Mouse (Mus musculus): Measurements from ENCODE around the gene Yy1. TPM values are rescaled to one million over a fixed set of nuclear protein-coding genes. Genes with fewer than 3 reads are reported as not detected.
"Not testable (repeated sequence)": the region's sequence is repeated elsewhere in the genome, so short reads cannot be mapped to it uniquely, and the experiment has no call there.

Gene Yy1
- polyA plus RNA-seq, 1 experiment = 10.4 TPM

DNA sequence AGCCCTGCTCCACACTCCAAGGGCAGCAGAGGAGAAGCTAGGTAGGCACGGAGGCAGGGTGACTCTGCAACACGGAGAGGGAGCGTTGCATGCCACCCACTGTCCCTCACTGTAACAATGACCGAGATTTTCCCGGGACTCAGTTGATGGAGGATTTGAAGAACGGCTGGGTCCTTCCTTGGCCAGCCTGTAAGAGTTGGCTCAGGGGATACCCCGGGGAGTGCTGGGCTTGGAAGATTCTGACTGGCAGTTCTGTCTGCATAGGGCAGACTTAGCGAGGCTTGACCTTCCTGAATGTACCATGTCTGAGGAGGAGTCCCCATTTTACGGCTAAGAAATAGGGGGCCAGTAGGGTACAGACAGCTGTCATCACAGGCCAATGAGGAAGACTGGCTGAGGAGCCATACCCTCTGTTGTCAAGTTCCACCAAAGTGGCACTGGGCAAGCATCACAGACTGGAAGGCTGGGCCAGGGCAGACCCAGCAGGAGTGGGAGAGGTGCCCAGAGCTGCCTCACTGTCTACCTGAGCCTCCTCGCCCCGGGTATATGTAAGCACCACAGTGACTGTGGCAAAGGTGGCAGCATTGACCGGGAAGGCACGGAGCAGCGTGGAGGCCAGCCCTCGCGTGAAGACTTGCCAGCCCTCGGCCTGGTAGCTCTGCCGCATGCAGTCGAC, 33.6 kb downstream of the Yy1 start:
- no peak for DNase-seq (ENCODE audit: low read depth)

DNA sequence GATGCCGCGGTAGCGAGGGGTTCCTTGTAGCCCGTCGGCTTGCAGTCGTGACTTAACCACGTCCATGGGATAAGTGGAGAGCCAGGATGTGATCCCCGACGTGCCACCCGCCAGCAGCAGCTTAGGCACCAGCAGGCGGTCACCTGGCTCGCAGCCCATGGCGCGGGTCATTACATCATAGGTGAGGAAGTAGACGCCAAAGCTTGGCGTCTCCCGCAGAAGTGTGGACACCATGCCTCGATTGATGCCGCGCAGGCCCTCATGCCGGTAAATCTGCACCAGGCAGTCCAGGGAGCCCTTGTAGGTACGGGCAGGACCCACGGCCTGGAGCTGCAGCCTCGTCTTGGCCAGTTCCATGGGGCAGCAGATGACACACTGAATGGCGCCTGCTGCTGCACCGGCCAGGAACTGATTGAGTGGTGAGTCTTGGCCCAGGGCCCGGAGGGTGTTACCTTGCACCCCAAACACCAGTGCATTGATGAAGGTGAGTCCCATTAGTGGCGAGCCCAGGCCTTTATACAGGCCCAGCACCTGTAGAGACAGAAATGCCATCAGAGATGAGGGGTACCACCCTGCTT, 34.3 kb downstream of the Yy1 start:
- no peak for DNase-seq (ENCODE audit: low read depth)

DNA sequence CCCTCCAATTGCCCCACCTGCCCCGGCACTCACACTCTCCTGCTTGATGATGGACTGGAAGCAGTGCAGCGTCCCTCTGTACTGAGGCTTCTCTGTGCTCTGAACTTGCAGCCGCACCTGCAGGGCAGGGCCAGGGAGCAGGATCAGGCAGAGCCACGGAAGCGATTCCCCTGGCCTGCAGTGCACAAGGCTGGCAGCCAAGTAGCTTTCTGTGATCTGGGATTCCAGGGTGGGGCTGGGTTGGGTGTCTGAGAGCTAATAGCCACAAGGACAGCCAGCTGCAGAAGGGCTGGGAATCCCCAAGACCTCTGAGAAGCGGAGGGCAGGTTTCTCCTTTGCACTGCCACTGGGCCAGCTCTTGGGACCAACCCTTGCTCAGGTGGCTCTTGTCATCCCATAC, 34.9 kb downstream of the Yy1 start:
- no peak for DNase-seq (ENCODE audit: low read depth)

DNA sequence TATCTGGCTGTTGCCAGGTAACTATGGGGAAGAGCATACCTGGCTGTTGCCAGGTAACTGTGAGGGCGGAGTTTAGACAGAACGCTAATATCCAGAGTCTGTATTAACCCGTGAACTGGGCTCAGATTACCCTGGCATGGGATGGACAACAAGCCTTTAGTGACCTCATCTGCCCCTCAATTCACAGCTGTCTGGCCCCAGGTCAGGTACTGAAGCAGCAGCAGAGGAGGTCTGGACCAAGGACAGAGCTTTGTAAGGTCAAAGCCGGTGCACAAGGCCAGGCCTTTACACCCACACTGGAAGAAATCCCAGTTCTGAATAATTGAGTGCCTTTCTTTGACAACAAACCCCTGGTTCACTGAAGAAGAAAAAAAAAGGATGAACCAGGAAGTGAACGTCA, 36.9 kb downstream of the Yy1 start:
- no peak for DNase-seq (ENCODE audit: low read depth)

DNA sequence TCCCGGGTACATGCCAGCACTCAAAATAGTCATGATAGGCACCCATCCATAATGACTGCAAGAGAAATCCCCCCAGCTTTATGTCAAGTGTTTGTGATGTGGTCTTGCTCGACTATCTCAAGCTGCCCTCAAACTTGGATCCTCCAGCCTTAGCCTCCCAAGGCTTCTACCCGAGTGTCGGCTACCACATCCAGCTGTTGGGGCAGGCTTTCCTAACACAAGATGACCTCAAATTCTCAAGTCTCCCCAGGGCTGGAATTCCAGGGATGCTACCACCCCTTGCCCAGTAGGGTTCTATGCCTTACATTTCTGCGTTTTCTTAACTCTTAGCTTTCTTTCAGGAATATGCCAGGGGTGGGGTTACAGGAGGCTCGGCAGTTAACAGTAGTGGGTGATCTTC, 37.6 kb downstream of the Yy1 start:
- DNase-seq (ENCODE audit: low read depth) = no peak

DNA sequence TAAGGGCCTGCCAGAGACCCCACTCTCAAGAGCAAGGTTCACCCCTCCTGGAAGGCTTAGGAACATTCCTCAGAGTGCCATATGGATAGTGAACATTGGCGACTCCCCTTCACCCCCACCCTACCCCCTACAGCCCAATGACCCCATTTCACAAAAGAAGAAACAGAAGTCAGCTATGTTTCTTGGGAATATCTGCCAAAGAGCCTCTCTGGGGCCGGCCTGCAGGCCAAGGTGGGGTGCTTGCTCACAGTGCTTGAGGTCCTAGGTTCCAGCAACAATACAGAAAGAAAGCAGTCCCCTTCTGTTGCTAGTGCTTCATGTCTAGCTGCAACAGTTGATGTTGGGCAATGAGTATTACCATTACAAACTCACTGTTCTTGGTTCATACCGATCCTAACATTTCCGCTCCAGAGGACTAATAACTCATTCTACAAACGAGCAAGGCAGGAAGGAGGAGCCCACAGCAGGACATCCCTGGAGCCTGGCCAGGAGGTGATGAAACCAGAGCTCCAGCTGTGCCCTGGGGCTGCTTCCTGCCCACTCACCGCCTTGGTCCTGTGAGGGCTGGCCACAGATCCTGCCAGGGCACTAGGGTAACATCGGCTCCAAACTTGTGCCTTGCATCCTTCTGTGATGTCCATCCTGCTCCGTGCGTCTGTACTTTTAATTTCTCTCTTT, 39.3 kb downstream of the Yy1 start:
- peak; percentile 85 for DNase-seq (ENCODE audit: low read depth)

DNA sequence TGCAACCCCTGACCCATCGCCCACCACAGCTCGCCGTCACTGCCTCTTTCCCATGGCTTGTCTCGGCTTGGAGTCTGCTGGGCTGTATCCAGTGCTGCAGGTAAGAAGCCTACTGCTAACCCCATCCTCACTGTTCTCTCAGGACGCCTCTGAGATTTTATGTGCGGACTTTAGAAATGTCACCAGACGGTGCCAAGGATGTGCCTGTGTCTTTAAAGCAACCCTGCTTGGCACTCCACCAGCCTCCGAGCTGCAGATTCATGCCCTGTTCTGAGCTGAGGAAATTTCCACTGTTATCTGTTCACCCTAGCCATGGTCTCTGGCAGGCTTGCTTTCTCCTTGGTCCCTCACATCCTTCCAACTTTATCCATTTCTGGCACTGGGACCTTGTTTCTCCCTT, 40.1 kb downstream of the Yy1 start:
- no peak for DNase-seq (ENCODE audit: low read depth)

DNA sequence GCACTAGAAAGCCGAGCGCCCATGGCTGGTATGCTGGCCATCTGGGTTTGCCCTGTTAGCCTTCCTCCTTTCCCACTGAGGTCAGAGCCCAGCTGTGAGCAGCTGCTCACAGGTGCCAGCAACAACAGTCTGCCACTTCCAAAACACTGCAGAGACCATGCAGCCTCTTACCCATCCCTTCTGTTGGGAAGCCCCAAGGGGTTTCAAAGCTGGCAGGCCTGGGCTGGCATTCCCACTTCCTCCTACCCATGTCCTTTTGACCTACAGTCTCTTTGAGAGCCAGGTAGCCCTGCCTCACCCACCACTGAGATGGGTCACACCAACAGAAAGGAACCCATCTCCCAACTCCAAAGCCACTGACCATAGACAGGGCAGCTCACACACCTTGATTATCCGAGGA, 40.6 kb downstream of the Yy1 start:
- no peak for DNase-seq (ENCODE audit: low read depth)

DNA sequence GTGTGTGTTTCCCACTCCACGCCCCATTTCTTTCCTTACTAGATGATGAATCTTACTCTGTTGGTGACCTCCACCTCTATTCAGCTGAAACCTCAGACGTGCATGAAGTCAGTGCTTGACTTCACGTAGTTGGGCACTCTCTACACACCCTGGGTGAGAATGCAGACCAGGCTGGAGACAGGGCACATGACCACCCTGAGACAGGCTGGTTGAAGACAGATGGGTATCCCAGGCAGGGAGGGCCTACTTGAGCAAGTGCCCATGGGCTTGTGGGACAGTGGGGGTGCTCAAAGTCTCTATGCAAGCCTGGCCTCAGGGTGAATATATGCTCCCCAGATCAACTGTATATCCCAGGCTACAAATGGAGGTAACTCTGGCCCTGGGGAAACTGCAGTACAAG, 41.6 kb downstream of the Yy1 start:
- no peak for DNase-seq (ENCODE audit: low read depth)

DNA sequence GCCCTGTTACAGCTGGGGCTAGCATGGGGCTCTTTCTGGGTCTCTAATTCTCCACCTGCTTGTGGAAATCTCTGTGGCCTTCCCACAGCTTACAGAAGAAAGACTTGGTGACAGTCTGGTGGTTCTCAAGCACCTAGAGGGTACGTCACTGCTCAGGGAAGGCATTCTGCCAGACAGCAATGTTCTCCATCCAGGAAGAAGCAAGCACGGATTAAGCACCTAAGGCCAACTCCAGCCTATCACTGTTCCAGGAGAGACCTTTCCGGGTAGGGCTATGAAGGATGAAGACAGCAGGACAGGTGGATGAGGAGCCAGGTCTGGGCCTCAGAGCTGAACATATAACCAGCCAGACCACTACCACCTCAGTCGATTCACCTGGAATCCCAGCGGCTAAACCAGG, 42.0 kb downstream of the Yy1 start:
- no peak for DNase-seq (ENCODE audit: low read depth)

DNA sequence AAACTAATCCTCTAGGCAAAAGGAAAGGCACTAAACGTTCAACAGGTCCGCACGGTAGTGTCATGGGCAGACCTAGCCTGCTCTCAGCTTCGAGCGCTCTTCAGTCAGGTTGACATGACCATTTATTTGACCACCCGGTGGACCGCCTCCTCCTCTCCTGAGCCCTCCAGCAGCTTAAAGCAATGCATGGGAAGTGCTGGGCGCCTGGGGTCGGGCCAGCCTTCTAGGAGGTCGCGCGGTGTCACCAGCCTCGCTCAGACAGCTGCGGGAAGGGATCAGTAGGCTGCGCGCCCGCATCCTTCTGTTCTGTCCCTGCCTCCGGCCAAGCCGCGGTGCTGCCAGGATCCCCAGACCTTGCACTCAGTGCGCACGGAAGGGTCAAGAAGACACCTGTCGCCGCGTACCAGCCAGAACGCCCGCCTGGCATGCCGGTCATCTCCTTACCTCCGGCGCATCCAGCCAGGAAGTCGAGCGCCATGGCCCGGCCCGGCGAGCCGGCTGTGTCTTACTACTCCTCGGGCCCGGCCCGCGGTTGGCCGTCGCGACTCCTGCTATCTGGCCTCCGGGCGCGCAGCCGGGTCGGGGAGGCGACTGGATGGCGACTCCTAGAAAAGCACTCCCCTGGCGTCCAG, 42.6 kb downstream of the Yy1 start:
- no peak for DNase-seq (ENCODE audit: low read depth)

DNA sequence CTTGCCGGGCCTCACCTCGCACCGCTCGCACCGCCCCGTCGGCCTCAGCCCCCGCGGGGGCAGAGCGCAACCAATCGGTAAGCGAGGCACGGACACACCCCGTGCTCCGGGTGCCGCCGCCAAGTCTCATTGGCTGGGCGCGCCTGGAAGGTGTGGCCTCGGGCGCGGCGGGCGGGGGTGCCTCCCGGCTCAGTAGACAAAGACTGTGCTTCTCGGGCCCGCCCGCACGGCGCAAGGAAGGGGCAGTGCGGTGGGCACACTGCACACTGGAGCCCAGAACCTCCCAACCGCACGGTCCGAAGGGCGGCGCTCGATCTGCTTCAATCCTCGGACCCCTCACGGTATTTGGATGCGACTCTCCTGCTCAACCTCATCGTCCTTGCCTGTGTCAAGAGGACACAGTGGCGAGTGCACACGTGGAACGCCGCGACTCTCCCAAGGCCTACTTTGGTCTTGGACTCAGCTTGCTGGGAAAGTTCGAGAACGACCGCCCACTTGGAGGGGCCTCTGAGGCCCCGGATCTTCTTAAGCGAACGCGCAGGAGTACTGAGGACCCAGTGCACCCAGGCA, 43.2 kb downstream of the Yy1 start, which contains the start of the genes Slc25a29 and Slc25a47:
Slc25a29 (minus strand) TSS at position 44 of the 570 bp plus-strand sequence.
Slc25a47 (plus strand) TSS at position 207 of the 570 bp plus-strand sequence.
- no peak for DNase-seq (ENCODE audit: low read depth)

DNA sequence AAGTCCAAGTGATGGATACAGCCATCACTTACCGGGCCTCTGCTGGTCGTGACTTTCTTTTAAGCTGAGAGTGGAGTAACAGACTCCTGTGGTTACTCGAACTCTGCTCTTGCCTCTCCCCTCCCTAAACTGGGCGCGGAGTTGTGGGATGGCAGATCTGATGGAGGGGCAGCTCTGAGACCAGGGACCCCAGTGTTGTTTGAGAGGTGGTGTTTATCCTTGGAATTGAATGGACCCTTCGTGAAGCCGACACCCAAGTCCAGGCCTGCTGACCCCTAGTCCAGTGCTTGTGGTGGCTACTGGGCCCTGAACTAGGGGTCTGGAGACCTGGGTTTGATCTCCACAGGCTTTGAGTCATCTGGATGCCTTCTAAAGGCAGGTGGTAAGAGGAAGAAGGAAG, 43.9 kb downstream of the Yy1 start:
- DNase-seq (ENCODE audit: low read depth) = no peak

DNA sequence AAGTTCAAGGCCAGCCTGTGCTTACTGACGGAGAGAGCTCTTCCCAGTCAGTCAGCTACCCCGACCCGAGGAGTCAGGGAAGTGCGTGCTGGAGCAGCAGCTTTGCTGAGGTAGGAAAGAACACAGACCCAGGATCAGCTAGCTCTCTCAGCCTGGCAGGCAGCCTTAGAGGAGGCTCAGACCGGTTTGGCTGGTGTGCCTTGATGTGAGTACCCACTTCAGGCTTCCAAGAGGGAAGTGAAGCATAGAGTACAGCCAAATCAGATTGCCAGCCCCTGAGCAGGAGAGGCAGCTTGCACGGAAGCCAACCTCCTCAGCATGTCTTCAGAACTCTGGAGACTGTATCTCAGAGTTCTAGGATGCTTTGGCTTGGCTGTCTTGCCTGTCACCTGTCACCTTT, 48.4 kb downstream of the Yy1 start:
- DNase-seq (ENCODE audit: low read depth) = peak; percentile 80

DNA sequence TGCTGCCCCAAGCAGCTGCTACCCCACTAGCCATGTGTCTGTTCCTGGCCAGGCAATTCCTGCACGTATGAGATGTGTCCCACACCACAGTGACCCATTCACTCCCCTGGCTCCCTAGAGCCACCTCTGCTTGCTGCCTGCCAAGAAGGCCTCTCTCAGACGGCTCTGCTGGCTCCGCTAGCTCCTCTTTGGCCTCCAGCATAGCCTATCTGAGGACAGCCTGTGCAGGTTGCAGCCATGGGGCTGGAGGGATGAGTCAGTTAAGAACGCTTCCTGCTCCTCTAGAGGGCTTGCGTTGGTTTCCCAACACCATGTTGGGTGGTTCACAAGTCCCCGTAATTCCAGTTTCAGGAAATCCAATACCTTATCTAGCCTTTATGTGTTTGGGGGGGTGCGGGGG, 49.9 kb downstream of the Yy1 start:
- DNase-seq (ENCODE audit: low read depth) = no peak

DNA sequence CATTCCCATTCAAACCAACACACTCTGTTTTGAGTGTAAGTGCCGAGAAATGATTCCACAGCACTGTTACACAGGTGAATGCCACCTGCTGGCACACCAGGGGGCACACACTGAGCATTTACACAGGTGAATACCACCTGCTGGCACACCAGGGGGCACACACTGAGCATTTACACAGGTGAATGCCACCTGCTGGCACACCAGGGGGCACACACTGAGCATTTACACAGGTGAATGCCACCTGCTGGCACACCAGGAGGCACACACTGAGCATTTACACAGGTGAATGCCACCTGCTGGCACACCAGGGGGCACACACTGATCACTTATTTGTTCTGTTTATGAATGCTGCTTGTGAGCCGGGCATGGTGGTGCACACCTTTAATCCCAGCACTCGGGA, 55.3 kb downstream of the Yy1 start:
- DNase-seq (ENCODE audit: low read depth) = not testable (repeated sequence)

DNA sequence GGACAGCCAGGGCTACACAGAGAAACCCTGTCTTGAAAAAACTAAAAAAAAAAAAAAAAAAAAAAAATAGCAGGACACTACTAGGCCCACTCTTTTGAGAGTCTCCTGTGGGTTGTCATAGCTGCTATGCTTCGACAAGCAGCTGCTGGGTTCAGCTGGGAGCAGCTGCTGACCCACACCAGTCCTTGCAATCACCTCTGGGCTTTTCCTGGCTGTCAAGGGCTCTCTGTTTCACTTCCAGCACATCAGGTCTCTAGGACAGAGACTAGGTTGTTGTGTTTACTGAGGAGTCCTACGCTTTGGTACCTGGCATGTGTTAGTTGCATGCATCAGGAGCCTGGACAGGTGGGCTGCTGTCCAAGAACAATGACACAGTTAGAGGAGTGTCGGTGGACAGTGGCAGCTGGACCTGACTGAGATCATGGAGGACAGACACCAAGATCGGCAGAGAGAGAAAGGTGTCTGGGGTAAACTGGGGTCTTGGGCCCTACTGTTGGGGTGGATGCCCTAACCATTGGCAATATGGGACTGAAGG, 56.8 kb downstream of the Yy1 start:
- no peak for DNase-seq (ENCODE audit: low read depth)

DNA sequence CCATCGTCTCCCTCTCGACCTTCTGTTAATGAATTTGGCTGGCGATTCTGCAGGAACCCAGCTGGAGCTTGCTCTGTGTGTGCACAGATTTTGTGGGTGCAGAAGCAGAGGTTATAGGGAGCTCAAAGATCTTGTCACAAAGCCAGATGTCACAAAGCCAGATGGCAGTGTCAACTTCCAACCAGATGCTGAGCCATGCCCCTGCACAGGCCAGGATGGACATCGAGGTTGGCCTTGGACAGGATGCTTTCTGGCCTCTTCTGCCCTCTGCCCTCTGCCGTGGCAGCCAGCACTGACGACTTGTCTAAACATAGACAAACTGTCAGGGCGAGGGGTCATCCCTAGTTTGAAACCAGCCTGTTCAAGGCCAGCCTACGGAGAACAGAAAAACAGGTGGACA, 57.4 kb downstream of the Yy1 start:
- no peak for DNase-seq (ENCODE audit: low read depth)

DNA sequence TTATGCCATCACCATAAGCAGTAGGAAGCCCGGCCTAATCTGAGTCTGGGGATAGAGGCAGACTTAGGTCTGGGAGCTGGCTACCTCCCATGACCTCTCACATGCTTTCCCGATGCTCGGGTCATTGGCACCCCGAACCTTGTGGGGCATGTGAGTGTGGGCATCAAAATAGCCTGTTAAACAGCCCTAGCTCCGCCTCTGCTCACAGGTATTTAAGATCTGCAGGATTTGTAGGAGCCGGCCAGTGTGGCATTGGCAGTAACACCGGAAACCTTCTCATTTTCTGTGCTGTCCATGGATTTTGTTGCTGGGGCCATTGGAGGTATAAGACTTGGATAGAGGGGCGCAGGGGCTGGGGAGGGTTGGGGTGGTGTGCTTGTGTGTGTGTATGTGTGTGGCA, 58.1 kb downstream of the Yy1 start:
- no peak for DNase-seq (ENCODE audit: low read depth)

DNA sequence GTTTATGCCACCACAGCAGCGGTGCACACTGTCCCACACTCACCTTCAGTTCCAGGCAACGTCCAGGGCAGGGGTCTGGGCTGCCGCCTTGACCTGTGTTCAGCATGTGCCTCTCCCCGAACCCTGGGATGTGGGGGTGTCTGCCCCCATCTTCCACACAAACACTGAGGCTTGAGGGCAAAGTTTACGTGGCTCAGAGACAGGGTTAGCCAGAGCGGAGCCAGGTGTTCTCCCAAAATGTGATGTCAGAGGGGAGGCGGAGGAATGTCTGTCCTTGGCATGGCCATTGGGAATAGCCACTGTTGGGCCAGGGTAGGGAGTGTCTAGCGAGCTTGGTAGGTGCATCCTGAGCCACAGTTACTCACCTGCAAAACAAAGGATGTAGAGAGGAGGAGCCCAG, 60.0 kb downstream of the Yy1 start:
- DNase-seq (ENCODE audit: low read depth) = no peak

DNA sequence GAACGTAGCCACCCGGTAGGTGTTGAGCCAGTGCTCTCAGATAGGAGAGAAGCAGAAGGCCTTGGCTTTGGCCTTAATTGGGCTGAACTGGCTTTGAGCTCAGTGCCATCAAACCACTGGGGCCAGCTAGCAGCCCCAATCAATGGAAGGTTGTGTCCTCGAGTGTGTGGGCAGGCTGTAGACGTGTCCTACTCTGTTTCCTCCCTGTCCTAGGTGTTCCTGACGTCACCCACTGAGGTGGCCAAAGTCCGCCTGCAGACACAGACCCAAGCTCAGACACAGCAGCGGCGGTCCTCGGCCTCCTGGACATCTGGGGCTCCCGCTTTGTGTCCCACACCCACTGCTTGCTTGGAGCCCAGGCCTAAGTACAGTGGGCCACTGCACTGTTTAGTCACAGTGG, 62.3 kb downstream of the Yy1 start:
- DNase-seq (ENCODE audit: low read depth) = no peak

DNA sequence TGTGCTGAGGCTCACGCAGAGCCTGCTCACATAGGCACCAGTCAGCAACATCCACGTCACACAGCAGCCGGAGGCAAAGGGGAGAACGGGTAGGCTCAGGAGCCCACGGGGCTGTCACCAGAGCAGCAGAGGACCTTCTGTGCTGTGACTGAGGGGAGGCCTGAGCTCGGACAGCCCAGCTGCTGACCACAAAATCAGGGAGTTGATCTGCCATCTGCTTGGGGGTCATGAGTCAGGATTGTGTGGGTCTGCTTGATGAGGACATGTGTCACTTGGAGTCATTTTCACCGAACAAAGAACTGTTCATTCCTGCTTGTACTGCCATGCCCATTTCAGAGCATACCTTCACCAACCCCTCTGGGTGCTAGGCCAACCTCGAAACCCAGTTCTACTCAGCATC, 63.4 kb downstream of the Yy1 start:
- no peak for DNase-seq (ENCODE audit: low read depth)
